Mouse (Mus musculus) T-helper 2 cell (primary cell): Measurements from ENCODE around the gene Smpd2.

Experiments
- in situ Hi-C: fragments of 300-600 bp; cut with MboI, MseI; formaldehyde crosslinking; loops from one replicate; pipeline ENCODE4 v1.15.1; 2025; ENCODE audit warnings: high pct_unique_total_duplicates

Smpd2 gene

GRCm38 (mm10) chr10:41460501-41460900 lies 29.7 kb downstream of the Smpd2 start:
- in situ Hi-C loops, result no loop called here

DNA sequence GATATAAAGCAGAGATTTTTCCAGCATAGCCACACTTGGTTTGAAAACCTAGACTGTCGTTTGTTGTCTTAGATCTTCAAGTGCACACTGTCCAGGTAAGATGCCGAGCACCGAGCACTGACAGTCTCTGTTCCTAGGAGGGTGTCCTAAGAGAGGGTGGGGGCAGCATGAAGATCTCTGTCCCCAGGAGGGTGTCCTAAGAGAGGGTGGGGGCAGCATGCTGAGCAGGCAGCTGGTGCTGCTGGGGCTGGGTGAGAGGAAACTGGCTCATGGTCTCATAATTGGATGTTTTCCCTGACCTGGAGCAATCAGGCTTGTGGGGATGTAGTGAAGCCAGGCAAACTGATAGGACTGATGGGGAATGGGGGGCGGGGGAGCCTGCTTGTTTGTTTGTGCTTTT lies 30.2 kb downstream of the Smpd2 start:
- in situ Hi-C loops, result no loop called here

DNA sequence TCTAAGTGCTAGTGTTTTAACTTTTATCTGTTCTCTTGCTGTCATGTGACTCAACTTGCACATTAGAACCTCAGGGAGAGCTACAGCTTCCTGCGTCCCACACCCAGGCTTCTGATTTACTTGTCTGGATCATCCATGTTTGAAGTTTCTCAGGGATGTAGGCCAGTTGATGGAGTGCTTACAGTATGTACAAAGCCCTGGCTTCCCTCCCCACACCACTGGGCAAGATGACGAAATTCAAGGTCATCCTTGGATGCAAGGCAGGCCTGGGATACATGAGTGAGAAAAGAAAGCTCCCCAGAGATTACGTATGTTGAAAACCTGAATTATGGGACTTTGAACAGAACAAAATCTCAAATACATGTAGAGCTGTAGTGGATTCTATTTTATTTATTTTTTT lies 37.4 kb downstream of the Smpd2 start:
- in situ Hi-C loops, result no loop called here

- in situ Hi-C loops, result no loop called here
Measured at GRCm38 (mm10) chr10:41451656-41452055, 38.5 kb downstream of the Smpd2 start.

- in situ Hi-C loops, result no loop called here
Measured at GRCm38 (mm10) chr10:41450780-41451522, 39.2 kb downstream of the Smpd2 start.

DNA sequence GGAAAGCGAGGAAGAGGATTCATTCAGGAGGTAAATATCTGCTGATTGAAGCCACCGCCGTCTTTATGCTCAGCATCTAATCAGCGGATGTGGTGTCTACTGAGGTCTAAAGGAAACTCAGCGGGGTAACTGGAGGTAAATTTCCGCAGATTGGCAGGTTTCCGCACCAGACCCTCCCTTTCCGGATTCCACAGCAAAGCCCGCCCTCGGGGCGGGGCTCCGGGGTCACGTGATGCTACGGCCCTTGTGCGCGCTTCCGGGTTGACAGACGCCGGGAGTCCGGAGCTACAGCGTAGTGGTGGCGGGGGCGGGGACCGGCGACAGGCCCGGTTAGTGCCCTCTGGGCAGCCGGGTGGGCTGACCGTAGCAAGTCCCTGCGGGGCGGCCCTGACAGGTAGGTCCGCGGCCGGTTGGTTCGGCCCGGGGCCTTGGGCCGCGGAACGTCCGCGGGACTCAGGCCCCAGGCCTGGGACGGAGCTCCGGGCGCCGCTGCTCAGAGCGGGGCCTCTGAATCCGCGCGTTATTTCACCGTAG lies 40.0 kb downstream of the Smpd2 start, which contains the start of gene Zbtb24:
TSS of gene Zbtb24 (plus strand) at position 247 of the 534 bp plus-strand sequence.
- in situ Hi-C loops, result no loop called here

GRCm38 (mm10) chr10:41449684-41450083 lies 40.5 kb downstream of the Smpd2 start:
- in situ Hi-C loops, result no loop called here

- in situ Hi-C loops, result no loop called here
Measured at GRCm38 (mm10) chr10:41448216-41448615, 42.0 kb downstream of the Smpd2 start.
